Mouse (Mus musculus) heart, postnatal 0 days (tissue): ENCODE results near the gene Gm5134. TPM values are rescaled to one million over a fixed set of nuclear protein-coding genes. Genes with fewer than 3 reads are reported as not detected.
A peak's percentile ranks its signal among the peaks of the same experiment; 100 is the strongest.

Source experiments
- ATAC-seq: fragments of 200-750 bp; cut with Nextera tagmentation; 2 replicates; pipeline ENCODE4 v1.8.0; 2017; ENCODE audit warnings: low read depth, moderate number of reproducible peaks, moderate library complexity; ENCODE audit not compliant: insufficient read depth
- DNase-seq: peaks from one replicate; pipeline ENCODE4 v3.0.0-alpha.2; 2016; ENCODE audit warnings: low spot score
- H3K27ac ChIP-seq: fragments of 300-500 bp; sonication (generic); 2 replicates; pipeline ENCODE4 v1.5.1; 2014; ENCODE audit warnings: low read depth, mild to moderate bottlenecking
- H3K27me3 ChIP-seq: fragments of 300-500 bp; sonication (generic); 2 replicates; pipeline ENCODE4 v1.6.1; 2014; ENCODE audit warnings: low read length, mixed read lengths; ENCODE audit not compliant: control insufficient read depth, insufficient read depth
- H3K36me3 ChIP-seq: fragments of 300-500 bp; sonication (generic); replicated peaks from 2 replicates; pipeline ENCODE4 v1.6.1; 2014; ENCODE audit warnings: low read length, mixed read lengths; ENCODE audit not compliant: control insufficient read depth, insufficient read depth
- H3K4me1 ChIP-seq: fragments of 300-500 bp; sonication (generic); 2 replicates; pipeline ENCODE4 v1.6.1; 2014; ENCODE audit warnings: antibody characterized with exemption; ENCODE audit not compliant: control insufficient read depth, insufficient read depth
- H3K4me2 ChIP-seq: fragments of 300-500 bp; sonication (generic); 2 replicates; pipeline ENCODE4 v1.6.1; 2014; ENCODE audit warnings: low read depth, mild to moderate bottlenecking, low read length, moderate library complexity
- H3K4me3 ChIP-seq: fragments of 300-500 bp; sonication (generic); 2 replicates; pipeline ENCODE4 v1.5.1; 2014; ENCODE audit warnings: low read depth, low read length
- H3K9ac ChIP-seq: fragments of 300-500 bp; sonication (generic); replicated peaks from 2 replicates; pipeline ENCODE4 v1.6.1; 2014; ENCODE audit warnings: low read depth, low read length, mixed read lengths
- H3K9me3 ChIP-seq: fragments of 300-500 bp; sonication (generic); replicated peaks from 2 replicates; pipeline ENCODE4 v1.6.1; 2016; ENCODE audit warnings: low read length; ENCODE audit not compliant: control insufficient read depth
- CTCF ChIP-seq: IDR thresholded peaks from 2 replicates; pipeline ENCODE4 v1.5.1; 2016; ENCODE audit warnings: antibody characterized with exemption, control low read depth, low read depth
- EP300 ChIP-seq: IDR thresholded peaks from 2 replicates; pipeline ENCODE4 v1.6.1; 2016; ENCODE audit warnings: antibody characterized with exemption, low read depth
- WGBS: fragments of 180-500 bp; shearing (Covaris S2); extraction: QIAGEN DNeasy Blood & Tissue Kit; methylation state at CpG from one replicate; pipeline ENCODE4 v1.1.7; 2014; 5-methylcytosine and 5-hydroxymethylcytosine counted together
- polyA plus RNA-seq: library from polyadenylated mRNA; unstranded; fragments of >200 nt; fragmentation: Nextera tagmentation; extraction: Ambion mirVana; gene quantifications from 2 replicates; pipeline ENCODE4 v1.2.1, GENCODE M21; 2015
- total RNA-seq: library from RNA; depleted of rRNA; stranded (reverse); fragments of >200 nt; gene quantifications from 2 replicates; pipeline ENCODE4 v1.2.3, GENCODE M21; 2014; ENCODE audit warnings: low replicate concordance

The Gm5134 gene
- total and polyA plus RNA-seq, 2 experiments from 2014 or later, result not detected

DNA sequence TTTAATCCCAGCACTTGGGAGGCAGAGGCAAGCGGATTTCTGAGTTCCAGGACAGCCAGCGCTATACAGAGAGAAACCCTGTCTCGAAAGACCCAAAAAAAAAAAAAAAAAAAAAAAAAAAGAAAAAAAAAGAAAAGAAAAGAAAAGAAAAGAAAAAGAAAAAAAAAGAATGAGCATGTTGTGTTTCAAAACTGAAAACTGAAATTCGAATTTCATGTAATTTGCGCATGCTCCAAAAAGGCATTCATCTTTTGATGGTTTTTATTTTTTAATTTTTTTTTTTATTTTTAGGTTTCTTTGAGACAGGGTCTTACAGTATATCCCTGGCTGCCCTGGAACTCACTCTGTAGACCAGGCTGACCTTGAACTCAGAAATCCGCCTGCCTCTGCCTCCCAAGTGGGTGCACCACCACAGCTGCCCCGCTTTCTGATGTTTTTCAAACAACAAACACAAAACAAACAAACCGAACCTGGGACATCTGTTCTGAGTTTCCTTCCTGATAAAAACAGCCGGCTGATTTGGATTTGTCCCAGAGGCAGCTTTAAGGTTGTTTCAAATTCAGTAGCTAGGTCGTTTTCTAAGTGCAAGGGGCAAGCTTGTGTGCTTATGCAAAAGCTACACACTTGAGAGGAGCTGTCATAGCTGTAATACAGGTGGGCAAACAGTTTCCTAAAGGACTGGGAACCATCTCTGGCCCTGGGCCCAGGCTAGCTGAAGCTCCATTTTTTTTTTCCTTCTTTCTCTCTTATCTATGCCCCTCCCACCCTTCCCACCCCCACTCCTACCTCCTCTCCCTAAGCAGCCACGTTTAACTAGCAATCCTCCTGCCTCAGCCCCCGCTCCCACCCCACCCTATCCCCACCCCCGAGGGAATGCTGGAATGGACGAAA, 77.4 kb downstream of the Gm5134 start:
- peak overlapping the region; percentile 78 for H3K4me3 ChIP-seq
- H3K27ac ChIP-seq, result peak overlapping the region; percentile 76
- peak overlapping the region; percentile 84 for H3K9ac ChIP-seq
- H3K4me1 ChIP-seq, result peaks cover 6% of the 10 kb centered on the region; the same call in 1 of the 2 replicates
- ATAC-seq, result peak; percentile 49
- TF ChIP-seq EP300 (no peak), CTCF (no peak)
- no peaks in the 10 kb centered on the region for H3K9me3 ChIP-seq
- no peaks in the 10 kb centered on the region for H3K36me3 ChIP-seq
- peak; percentile 83 for DNase-seq
- H3K4me2 ChIP-seq, result peak overlapping the region; percentile 84
- 44% methylated on average over 14 of the region's 14 CpGs for WGBS
- H3K27me3 ChIP-seq, result no peaks in the 10 kb centered on the region

DNA sequence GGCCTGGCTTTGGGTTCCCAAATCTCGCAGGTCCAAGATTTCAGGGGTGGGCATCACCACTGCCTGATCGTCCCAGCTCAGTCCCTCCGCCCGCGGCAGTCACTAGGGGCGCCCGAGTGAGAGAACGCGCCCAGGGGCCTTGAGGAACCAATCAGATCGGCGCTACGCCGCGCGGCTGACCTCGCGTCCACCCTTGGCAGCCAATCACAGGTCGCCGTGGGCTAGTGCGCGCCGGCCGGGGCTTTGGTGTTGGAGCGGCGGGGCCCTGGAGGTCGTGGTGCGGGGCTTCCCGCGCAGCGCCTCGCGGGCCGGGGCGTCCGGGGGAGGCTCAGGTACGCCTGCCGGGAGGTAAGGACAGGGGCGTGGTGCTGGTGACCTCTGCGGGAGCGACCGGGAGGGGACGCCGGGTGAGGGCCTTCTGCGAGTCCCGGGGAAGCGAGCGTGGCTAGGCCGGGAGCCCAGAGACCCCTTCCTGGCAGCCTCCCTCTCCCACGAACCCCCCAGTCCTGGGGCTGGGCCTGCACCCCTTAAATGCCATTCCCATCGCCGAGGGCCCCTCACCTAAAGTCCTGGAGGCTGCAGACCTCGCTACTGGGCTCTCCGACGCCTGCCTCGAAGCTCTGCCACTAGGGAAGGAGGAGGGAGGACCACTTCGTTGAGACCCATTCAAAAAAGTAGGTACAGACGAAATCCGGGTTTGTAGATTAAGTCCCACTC, 78.2 kb downstream of the Gm5134 start, which contains the start of gene Zfp280b:
Gene Zfp280b, plus strand, starts transcription at position 249 of the 717 bp plus-strand sequence.
- Histone ChIP-seq H3K36me3 (no peaks in the 10 kb centered on the region), H3K9ac (peak within 1 kb of the TSS; percentile 84), H3K27me3 (no peaks in the 10 kb centered on the region), H3K4me2 (peak within 1 kb of the TSS; percentile 84), H3K27ac (peak within 1 kb of the TSS; percentile 76), H3K4me1 (peaks cover 6% of the 10 kb centered on the region; the same call in 1 of the 2 replicates), H3K4me3 (peak within 1 kb of the TSS; percentile 78), H3K9me3 (no peaks in the 10 kb centered on the region)
- DNase-seq (peak; percentile 94), ATAC-seq (peak; percentile 99)
- TF ChIP-seq CTCF (peak; percentile 71), EP300 (no peak)
- WGBS, result under 1% methylated on average over 56 of the region's 58 CpGs

- H3K4me1 ChIP-seq, result peaks cover 6% of the 10 kb centered on the region; the same call in 1 of the 2 replicates
- H3K27me3 ChIP-seq, result no peaks in the 10 kb centered on the region
- peak overlapping the region; percentile 84 for H3K9ac ChIP-seq
- peak overlapping the region; percentile 78 for H3K4me3 ChIP-seq
- peak overlapping the region; percentile 84 for H3K4me2 ChIP-seq
- H3K36me3 ChIP-seq, result peaks cover 5% of the 10 kb centered on the region; the same call in 1 of the 2 replicates
- 9% methylated on average over 7 of the region's 7 CpGs for WGBS
- H3K27ac ChIP-seq, result peak overlapping the region; percentile 76; the same call in 1 of the 2 replicates
- DNase-seq (no peak), ATAC-seq (no peak)
- TF ChIP-seq CTCF (no peak), EP300 (no peak)
- H3K9me3 ChIP-seq, result no peaks in the 10 kb centered on the region
These were observed 78.8 kb downstream of the Gm5134 start for GRCm38 (mm10) chr10:76033119-76033455.

- Histone ChIP-seq H3K27ac (no peak overlapping the region), H3K4me2 (no peak overlapping the region), H3K9ac (no peak overlapping the region), H3K9me3 (no peaks in the 10 kb centered on the region), H3K36me3 (peaks cover 15% of the 10 kb centered on the region), H3K4me3 (no peak overlapping the region), H3K4me1 (peaks cover 6% of the 10 kb centered on the region; the same call in 1 of the 2 replicates), H3K27me3 (no peaks in the 10 kb centered on the region)
- ATAC-seq (no peak), DNase-seq (no peak)
- TF ChIP-seq EP300 (no peak), CTCF (no peak)
- WGBS, result 88% methylated on average over 8 of the region's 8 CpGs
These were observed 79.8 kb downstream of the Gm5134 start for GRCm38 (mm10) chr10:76034001-76034600.

GRCm38 (mm10) chr10:76035277-76035676, 81.0 kb downstream of the Gm5134 start:
- DNase-seq (no peak), ATAC-seq (no peak)
- no peak overlapping the region for H3K9ac ChIP-seq
- H3K36me3 ChIP-seq, result peaks cover 27% of the 10 kb centered on the region
- peaks cover 6% of the 10 kb centered on the region; the same call in 1 of the 2 replicates for H3K4me1 ChIP-seq
- no peak overlapping the region for H3K4me2 ChIP-seq
- no peak overlapping the region for H3K4me3 ChIP-seq
- no peaks in the 10 kb centered on the region for H3K9me3 ChIP-seq
- TF ChIP-seq CTCF (no peak), EP300 (no peak)
- H3K27ac ChIP-seq, result no peak overlapping the region
- H3K27me3 ChIP-seq, result no peaks in the 10 kb centered on the region
